ENCODE assay signal across 33 mouse cellular contexts in the genomic region with DNA sequence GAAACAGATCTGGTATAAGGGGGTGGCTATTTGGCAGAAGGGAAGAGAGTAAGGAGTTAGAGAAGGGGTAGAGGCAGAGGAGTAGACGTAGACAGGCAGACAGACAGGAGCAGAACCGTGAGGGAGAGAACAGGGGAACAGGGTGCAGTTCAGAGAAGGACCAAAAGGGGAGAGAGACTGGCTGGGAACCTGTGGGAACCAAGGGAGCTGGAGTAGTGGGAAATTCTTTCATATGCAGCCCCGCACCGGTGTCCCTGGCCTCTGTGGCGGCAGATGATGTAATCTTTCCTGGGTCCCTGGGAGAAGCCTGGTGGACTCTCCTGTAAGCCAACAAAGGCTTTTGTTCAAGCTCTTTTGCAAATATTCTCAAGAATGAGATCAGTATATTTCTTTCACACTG.
DNase-seq lines count a peak whose midpoint lies in the region; ATAC-seq and TF ChIP-seq lines count a peak whose summit lies in the region.
"Had no signal": no experiment of that assay in that cellular context is flagged by ENCODE, and none has a peak within 500 bp of the region (broad histone marks: within the 10 kb centered on the region; RNA-seq: fewer than 3 reads in every experiment).

No protein-coding gene starts in this region.

- no peak overlapping the region for H3K4me3 ChIP-seq in kidney, postnatal 0 days (replicated peaks; ENCODE audit: low read depth, low read length)
- H3K4me3 ChIP-seq: embryonic facial prominence, embryonic 10.5 days; embryonic facial prominence, embryonic 15.5 days; forebrain, embryonic 12.5 days; hindbrain, embryonic 10.5 days; hindbrain, embryonic 15.5 days; stomach, embryonic 15.5 days had no signal

- H3K9ac ChIP-seq in kidney, postnatal 0 days (ENCODE audit: low read depth, low read length): no peak overlapping the region
- H3K9ac ChIP-seq: embryonic facial prominence, embryonic 15.5 days; forebrain, embryonic 12.5 days; hindbrain, embryonic 15.5 days; liver, embryonic 14.5 days; stomach, embryonic 15.5 days had no signal

- H3K27me3 ChIP-seq in kidney, postnatal 0 days (ENCODE audit: insufficient read depth, low read length): no peaks in the 10 kb centered on the region
- H3K27me3 ChIP-seq: embryonic facial prominence, embryonic 15.5 days; forebrain, embryonic 12.5 days; hindbrain, embryonic 15.5 days; stomach, embryonic 15.5 days had no signal

- WGBS in kidney, postnatal 0 days: 64% methylated on average over 5 of the region's 5 CpGs

- H3K4me1 ChIP-seq in kidney, postnatal 0 days (replicated peaks; ENCODE audit: insufficient read depth, low read length): no peaks in the 10 kb centered on the region
- H3K4me1 ChIP-seq: embryonic facial prominence, embryonic 10.5 days; embryonic facial prominence, embryonic 15.5 days; forebrain, embryonic 12.5 days; hindbrain, embryonic 10.5 days; hindbrain, embryonic 15.5 days; stomach, embryonic 15.5 days had no signal

- no peak for ATAC-seq in kidney, postnatal 0 days (replicated peaks; ENCODE audit: low FRiP score, low read depth)
- ATAC-seq: activated CD4-positive, CD25-positive, alpha-beta regulatory T cell, adult 4 months; CD4-positive, CD25-positive, alpha-beta regulatory T cell, adult 4 months; inflammation-experienced regulatory T-cells, adult 6 months had no signal

- no peak for DNase-seq in kidney, postnatal 0 days (ENCODE audit: low spot score)
- DNase-seq in kidney, adult 8-10 months: no peak
- DNase-seq in retina, postnatal 1 day: peak; percentile 6
- DNase-seq in retina, embryonic 14.5 days (ENCODE audit: low spot score): no peak
- DNase-seq in R1 (ENCODE audit: low read depth, low spot score): peak; percentile 56
- no peak for DNase-seq in T-cell, adult 2 months (ENCODE audit: low spot score)
- DNase-seq in frontal cortex, adult 2 months (ENCODE audit: extremely low spot score in 1 of 2, low spot score in 1 of 2): no peak
- DNase-seq: adrenal gland, adult 2 months; adrenal gland, postnatal 36 days; cerebellum, adult 8-10 months; cerebellum, postnatal 25 days; heart, postnatal 14 days; kidney, adult 18-20 months; layer of hippocampus, postnatal 36 days; left cerebral cortex, postnatal 4 days; liver; lung, adult 2 months; lung, postnatal 14 days; right cerebral cortex, postnatal 25 days; thymus, adult 2 months; thymus, postnatal 4 days had no signal

- H3K4me2 ChIP-seq in kidney, postnatal 0 days (ENCODE audit: low read length): no peak overlapping the region
- H3K4me2 ChIP-seq: embryonic facial prominence, embryonic 15.5 days; forebrain, embryonic 12.5 days; hindbrain, embryonic 15.5 days; midbrain, embryonic 11.5 days; stomach, embryonic 15.5 days had no signal

- H3K27ac ChIP-seq in kidney, postnatal 0 days: no peak overlapping the region
- H3K27ac ChIP-seq: embryonic facial prominence, embryonic 10.5 days; embryonic facial prominence, embryonic 15.5 days; forebrain, embryonic 12.5 days; hindbrain, embryonic 10.5 days; hindbrain, embryonic 15.5 days; liver, embryonic 14.5 days; stomach, embryonic 15.5 days had no signal

- no peaks in the 10 kb centered on the region for H3K9me3 ChIP-seq in kidney, postnatal 0 days (replicated peaks; ENCODE audit: low read length)
- H3K9me3 ChIP-seq: G1E; stomach, embryonic 15.5 days had no signal

- H3K36me3 ChIP-seq in kidney, postnatal 0 days (ENCODE audit: insufficient read depth, low read length): no peaks in the 10 kb centered on the region
- H3K36me3 ChIP-seq: embryonic facial prominence, embryonic 10.5 days; embryonic facial prominence, embryonic 15.5 days; forebrain, embryonic 12.5 days; G1E; hindbrain, embryonic 10.5 days; hindbrain, embryonic 15.5 days; stomach, embryonic 15.5 days had no signal

- TF ChIP-seq CTCF in kidney, postnatal 0 days (IDR thresholded peaks at IDR 0.05; ENCODE audit: low read depth): peak; percentile 17; the same call in 1 of the 2 replicates

Comparison
In these comparisons a context has a peak if more than half of its experiments do, and no peak if none do; other contexts are left out.
1. DNase-seq: peak in retina, postnatal 1 day (single experiment) and R1 (single experiment); none in kidney, postnatal 0 days (single experiment), kidney, adult 8-10 months (0 of 2), retina, embryonic 14.5 days (single experiment), T-cell, adult 2 months (single experiment) and frontal cortex, adult 2 months (0 of 2).